Mouse (Mus musculus): ENCODE results near the gene Prr27. TPM values are rescaled to one million over a fixed set of nuclear protein-coding genes. Genes with fewer than 3 reads are reported as not detected.

Prr27 gene
- polyA plus RNA-seq (2012; rRNA removed): not detected in 2 replicates

- no peak within 1 kb of the TSS for H3K27ac ChIP-seq (ENCODE audit: control insufficient read depth, insufficient read depth, low read length)
- H3K36me3 ChIP-seq (ENCODE audit: control insufficient read depth, insufficient read depth, low read length): no peaks in the 10 kb centered on the region
- no peaks in the 10 kb centered on the region for H3K27me3 ChIP-seq (ENCODE audit: control insufficient read depth, insufficient read depth, low read length)
- no peak for DNase-seq
- no peak within 1 kb of the TSS for H3K4me3 ChIP-seq (ENCODE audit: control insufficient read depth, insufficient read depth, low read length)
- TF ChIP-seq POLR2A (IDR thresholded peaks at IDR 0.05; ENCODE audit: control insufficient read depth, extremely low read depth, insufficient read depth, low read length, poor library complexity) (no peak), CTCF (IDR thresholded peaks at IDR 0.05; ENCODE audit: borderline replicate concordance, control insufficient read depth, extremely low read depth, insufficient read depth, low read length, poor library complexity) (no peak)
- H3K4me1 ChIP-seq (replicated peaks; ENCODE audit: control insufficient read depth, insufficient read depth, low read length): no peaks in the 10 kb centered on the region
- WGBS: 59% methylated on average over 1 of the region's 1 CpGs
Measured at GRCm38 (mm10) chr5:87825386-87825785, at the start of gene Prr27. TSS of gene Prr27 (plus strand) at chr5:87825686.

GRCm38 (mm10) chr5:87782731-87783130, 42.8 kb upstream of the Prr27 start:
- Histone ChIP-seq H3K4me3 (ENCODE audit: control insufficient read depth, insufficient read depth, low read length) (no peak overlapping the region), H3K36me3 (ENCODE audit: control insufficient read depth, insufficient read depth, low read length) (no peaks in the 10 kb centered on the region), H3K27me3 (ENCODE audit: control insufficient read depth, insufficient read depth, low read length) (no peaks in the 10 kb centered on the region), H3K27ac (ENCODE audit: control insufficient read depth, insufficient read depth, low read length) (no peak overlapping the region), H3K4me1 (replicated peaks; ENCODE audit: control insufficient read depth, insufficient read depth, low read length) (no peaks in the 10 kb centered on the region)
- TF ChIP-seq CTCF (IDR thresholded peaks at IDR 0.05; ENCODE audit: borderline replicate concordance, control insufficient read depth, extremely low read depth, insufficient read depth, low read length, poor library complexity) (no peak), POLR2A (IDR thresholded peaks at IDR 0.05; ENCODE audit: control insufficient read depth, extremely low read depth, insufficient read depth, low read length, poor library complexity) (no peak)
- DNase-seq: no peak
- WGBS: 58% methylated on average over 4 of the region's 4 CpGs

GRCm38 (mm10) chr5:87807782-87808181, 17.7 kb upstream of the Prr27 start, which contains the start of gene Csn1s2b:
TSS of gene Csn1s2b (plus strand) at chr5:87808082.
- H3K4me1 ChIP-seq (replicated peaks; ENCODE audit: control insufficient read depth, insufficient read depth, low read length): no peaks in the 10 kb centered on the region
- H3K27ac ChIP-seq (ENCODE audit: control insufficient read depth, insufficient read depth, low read length): no peak within 1 kb of the TSS
- whole genome bisulfite sequencing: 81% methylated on average over 2 of the region's 2 CpGs
- no peaks in the 10 kb centered on the region for H3K27me3 ChIP-seq (ENCODE audit: control insufficient read depth, insufficient read depth, low read length)
- no peak within 1 kb of the TSS for H3K4me3 ChIP-seq (ENCODE audit: control insufficient read depth, insufficient read depth, low read length)
- no peaks in the 10 kb centered on the region for H3K36me3 ChIP-seq (ENCODE audit: control insufficient read depth, insufficient read depth, low read length)
- TF ChIP-seq CTCF (IDR thresholded peaks at IDR 0.05; ENCODE audit: borderline replicate concordance, control insufficient read depth, extremely low read depth, insufficient read depth, low read length, poor library complexity) (no peak), POLR2A (IDR thresholded peaks at IDR 0.05; ENCODE audit: control insufficient read depth, extremely low read depth, insufficient read depth, low read length, poor library complexity) (no peak)
- no peak for DNase-seq

GRCm38 (mm10) chr5:87809253-87809652, 16.2 kb upstream of the Prr27 start:
- no peak for DNase-seq
- no peaks in the 10 kb centered on the region for H3K4me1 ChIP-seq (replicated peaks; ENCODE audit: control insufficient read depth, insufficient read depth, low read length)
- H3K36me3 ChIP-seq (ENCODE audit: control insufficient read depth, insufficient read depth, low read length): no peaks in the 10 kb centered on the region
- no peak for TF ChIP-seq CTCF (IDR thresholded peaks at IDR 0.05; ENCODE audit: borderline replicate concordance, control insufficient read depth, extremely low read depth, insufficient read depth, low read length, poor library complexity)
- TF ChIP-seq POLR2A (IDR thresholded peaks at IDR 0.05; ENCODE audit: control insufficient read depth, extremely low read depth, insufficient read depth, low read length, poor library complexity): no peak
- H3K27ac ChIP-seq (ENCODE audit: control insufficient read depth, insufficient read depth, low read length): no peak overlapping the region
- H3K27me3 ChIP-seq (ENCODE audit: control insufficient read depth, insufficient read depth, low read length): no peaks in the 10 kb centered on the region
- no peak overlapping the region for H3K4me3 ChIP-seq (ENCODE audit: control insufficient read depth, insufficient read depth, low read length)
- WGBS: 69% methylated on average over 2 of the region's 2 CpGs

- no peak overlapping the region for H3K27ac ChIP-seq (ENCODE audit: control insufficient read depth, insufficient read depth, low read length)
- no peak for DNase-seq
- H3K36me3 ChIP-seq (ENCODE audit: control insufficient read depth, insufficient read depth, low read length): no peaks in the 10 kb centered on the region
- H3K4me1 ChIP-seq (replicated peaks; ENCODE audit: control insufficient read depth, insufficient read depth, low read length): no peaks in the 10 kb centered on the region
- H3K27me3 ChIP-seq (ENCODE audit: control insufficient read depth, insufficient read depth, low read length): no peaks in the 10 kb centered on the region
- WGBS: 76% methylated on average over 3 of the region's 3 CpGs
- no peak overlapping the region for H3K4me3 ChIP-seq (ENCODE audit: control insufficient read depth, insufficient read depth, low read length)
- TF ChIP-seq CTCF (IDR thresholded peaks at IDR 0.05; ENCODE audit: borderline replicate concordance, control insufficient read depth, extremely low read depth, insufficient read depth, low read length, poor library complexity) (no peak), POLR2A (IDR thresholded peaks at IDR 0.05; ENCODE audit: control insufficient read depth, extremely low read depth, insufficient read depth, low read length, poor library complexity) (no peak)
Measured at GRCm38 (mm10) chr5:87855136-87855716, 29.7 kb downstream of the Prr27 start.

GRCm38 (mm10) chr5:87870084-87870483, 44.6 kb downstream of the Prr27 start:
- H3K27ac ChIP-seq (ENCODE audit: control insufficient read depth, insufficient read depth, low read length): no peak overlapping the region
- no peaks in the 10 kb centered on the region for H3K27me3 ChIP-seq (ENCODE audit: control insufficient read depth, insufficient read depth, low read length)
- H3K4me3 ChIP-seq (ENCODE audit: control insufficient read depth, insufficient read depth, low read length): no peak overlapping the region
- H3K4me1 ChIP-seq (replicated peaks; ENCODE audit: control insufficient read depth, insufficient read depth, low read length): no peaks in the 10 kb centered on the region
- no peaks in the 10 kb centered on the region for H3K36me3 ChIP-seq (ENCODE audit: control insufficient read depth, insufficient read depth, low read length)
- TF ChIP-seq CTCF (IDR thresholded peaks at IDR 0.05; ENCODE audit: borderline replicate concordance, control insufficient read depth, extremely low read depth, insufficient read depth, low read length, poor library complexity) (no peak), POLR2A (IDR thresholded peaks at IDR 0.05; ENCODE audit: control insufficient read depth, extremely low read depth, insufficient read depth, low read length, poor library complexity) (no peak)
- DNase-seq: no peak
- 84% methylated on average over 2 of the region's 2 CpGs for WGBS

- no peaks in the 10 kb centered on the region for H3K27me3 ChIP-seq (ENCODE audit: control insufficient read depth, insufficient read depth, low read length)
- H3K4me3 ChIP-seq (ENCODE audit: control insufficient read depth, insufficient read depth, low read length): no peak overlapping the region
- no peaks in the 10 kb centered on the region for H3K4me1 ChIP-seq (replicated peaks; ENCODE audit: control insufficient read depth, insufficient read depth, low read length)
- no peak for TF ChIP-seq POLR2A (IDR thresholded peaks at IDR 0.05; ENCODE audit: control insufficient read depth, extremely low read depth, insufficient read depth, low read length, poor library complexity)
- no peak for TF ChIP-seq CTCF (IDR thresholded peaks at IDR 0.05; ENCODE audit: borderline replicate concordance, control insufficient read depth, extremely low read depth, insufficient read depth, low read length, poor library complexity)
- no peak for DNase-seq
- H3K36me3 ChIP-seq (ENCODE audit: control insufficient read depth, insufficient read depth, low read length): no peaks in the 10 kb centered on the region
- H3K27ac ChIP-seq (ENCODE audit: control insufficient read depth, insufficient read depth, low read length): no peak overlapping the region
- WGBS: 26% methylated on average over 4 of the region's 4 CpGs
Measured at GRCm38 (mm10) chr5:87871423-87871822, 45.9 kb downstream of the Prr27 start.

Data from thymus, adult 2 months (tissue).